Mouse (Mus musculus) forebrain, embryonic 11.5 days (tissue): ENCODE results near the gene Camk2b. TPM values are rescaled to one million over a fixed set of nuclear protein-coding genes. Genes with fewer than 3 reads are reported as not detected.

ENCODE experiments used
- ATAC-seq: fragments of 200-750 bp; cut with Nextera tagmentation; replicated peaks from 2 replicates; pipeline ENCODE4 v1.8.0; 2017; ENCODE audit warnings: moderate TSS enrichment; ENCODE audit not compliant: low FRiP score
- DNase-seq: peaks from one replicate; pipeline ENCODE4 v3.0.0-alpha.2; 2017; ENCODE audit warnings: low spot score
- H3K27ac ChIP-seq: fragments of 300-500 bp; sonication (generic); 2 replicates; pipeline ENCODE4 v1.5.1; 2014; ENCODE audit warnings: low read depth, low read length
- H3K27me3 ChIP-seq: fragments of 300-500 bp; sonication (generic); 2 replicates; pipeline ENCODE4 v1.6.1; 2014; ENCODE audit warnings: mild to moderate bottlenecking, low read length, mixed read lengths; ENCODE audit not compliant: control insufficient read depth, insufficient read depth
- H3K36me3 ChIP-seq: fragments of 300-500 bp; sonication (generic); 2 replicates; pipeline ENCODE4 v1.6.1; 2014; ENCODE audit warnings: mild to moderate bottlenecking, low read length, moderate library complexity, mixed read lengths; ENCODE audit not compliant: control insufficient read depth, insufficient read depth
- H3K4me1 ChIP-seq: fragments of 300-500 bp; sonication (generic); replicated peaks from 2 replicates; pipeline ENCODE4 v1.6.1; 2014; ENCODE audit warnings: low read length, mixed read lengths; ENCODE audit not compliant: control insufficient read depth, insufficient read depth
- H3K4me2 ChIP-seq: fragments of 300-500 bp; sonication (generic); 2 replicates; pipeline ENCODE4 v1.6.1; 2014; ENCODE audit warnings: low read depth, mild to moderate bottlenecking, low read length, moderate library complexity, mixed read lengths; ENCODE audit not compliant: severe bottlenecking
- H3K4me3 ChIP-seq: fragments of 300-500 bp; sonication (generic); 2 replicates; pipeline ENCODE4 v1.5.1; 2014; ENCODE audit warnings: low read depth, low read length
- H3K9ac ChIP-seq: fragments of 300-500 bp; sonication (generic); 2 replicates; pipeline ENCODE4 v1.6.1; 2014; ENCODE audit warnings: low read length
- H3K9me3 ChIP-seq: fragments of 300-500 bp; sonication (generic); 2 replicates; pipeline ENCODE4 v1.6.1; 2016; ENCODE audit warnings: low read length, mixed read lengths; ENCODE audit not compliant: control insufficient read depth
- WGBS: fragments of 180-500 bp; shearing (Covaris S2); extraction: QIAGEN DNeasy Blood & Tissue Kit; methylation state at CpG from one replicate; pipeline ENCODE4 v1.1.7; 2014; 5-methylcytosine and 5-hydroxymethylcytosine counted together
- polyA plus RNA-seq: library from polyadenylated mRNA; unstranded; fragments of >200 nt; fragmentation: Nextera tagmentation; extraction: Ambion mirVana; gene quantifications from 2 replicates; pipeline ENCODE4 v1.2.1, GENCODE M21; 2014

Camk2b gene
- polyA plus RNA-seq, 1 experiment from 2014 or later = 1.0 TPM

GRCm38 (mm10) chr11:5954965-5955504 is 111.1 kb downstream of the Camk2b start:
- no peaks in the 10 kb centered on the region for H3K36me3 ChIP-seq
- no peaks in the 10 kb centered on the region for H3K9me3 ChIP-seq
- WGBS = 8% methylated on average over 7 of the region's 7 CpGs
- peak overlapping the region; percentile 80 for H3K4me2 ChIP-seq
- H3K4me3 ChIP-seq = peak overlapping the region; percentile 94
- peak overlapping the region; percentile 76 for H3K27ac ChIP-seq
- H3K27me3 ChIP-seq = no peaks in the 10 kb centered on the region
- peak overlapping the region; percentile 93 for H3K9ac ChIP-seq
- peak; percentile 70 for ATAC-seq
- DNase-seq = peak; percentile 71
- H3K4me1 ChIP-seq = peaks cover 9% of the 10 kb centered on the region; the same call in 1 of the 2 replicates

GRCm38 (mm10) chr11:5954435-5954834 is 111.7 kb downstream of the Camk2b start:
- Histone ChIP-seq H3K9me3 (no peaks in the 10 kb centered on the region), H3K36me3 (no peaks in the 10 kb centered on the region), H3K27me3 (no peaks in the 10 kb centered on the region), H3K9ac (no peak overlapping the region), H3K4me3 (no peak overlapping the region), H3K4me2 (no peak overlapping the region), H3K27ac (no peak overlapping the region), H3K4me1 (peaks cover 15% of the 10 kb centered on the region; the same call in 1 of the 2 replicates)
- DNase-seq (no peak), ATAC-seq (no peak)
- WGBS = 81% methylated on average over 5 of the region's 5 CpGs

GRCm38 (mm10) chr11:5953130-5953765 is 112.9 kb downstream of the Camk2b start:
- no peaks in the 10 kb centered on the region for H3K36me3 ChIP-seq
- no peak overlapping the region for H3K9ac ChIP-seq
- H3K27ac ChIP-seq = no peak overlapping the region
- H3K4me1 ChIP-seq = peaks cover 16% of the 10 kb centered on the region; the same call in 1 of the 2 replicates
- no peaks in the 10 kb centered on the region for H3K27me3 ChIP-seq
- no peak overlapping the region for H3K4me2 ChIP-seq
- peak; percentile 56 for DNase-seq
- H3K4me3 ChIP-seq = no peak overlapping the region
- WGBS = 36% methylated on average over 8 of the region's 8 CpGs
- no peak for ATAC-seq
- H3K9me3 ChIP-seq = no peaks in the 10 kb centered on the region

GRCm38 (mm10) chr11:5952501-5952900 is 113.7 kb downstream of the Camk2b start:
- 95% methylated on average over 5 of the region's 5 CpGs for WGBS
- Histone ChIP-seq H3K27me3 (no peaks in the 10 kb centered on the region), H3K27ac (no peak overlapping the region), H3K36me3 (no peaks in the 10 kb centered on the region), H3K4me2 (no peak overlapping the region), H3K9me3 (no peaks in the 10 kb centered on the region), H3K4me3 (no peak overlapping the region), H3K9ac (no peak overlapping the region), H3K4me1 (peaks cover 16% of the 10 kb centered on the region; the same call in 1 of the 2 replicates)
- peak; percentile 42 for DNase-seq
- no peak for ATAC-seq

GRCm38 (mm10) chr11:5949586-5950352 is 116.4 kb downstream of the Camk2b start, which contains the start of gene Gck:
Gene Gck (minus strand): TSS chr11:5950081.
- DNase-seq (peak; percentile 57), ATAC-seq (0 out of 2 replicates have a peak, but pooled peaks have one; percentile 42)
- Histone ChIP-seq H3K4me2 (no peak within 1 kb of the TSS), H3K4me3 (no peak within 1 kb of the TSS), H3K9me3 (no peaks in the 10 kb centered on the region), H3K27ac (no peak within 1 kb of the TSS), H3K4me1 (peaks cover 9% of the 10 kb centered on the region; the same call in 1 of the 2 replicates), H3K27me3 (no peaks in the 10 kb centered on the region), H3K36me3 (no peaks in the 10 kb centered on the region), H3K9ac (peak within 1 kb of the TSS; percentile 8; the same call in 1 of the 2 replicates)
- 55% methylated on average over 8 of the region's 8 CpGs for WGBS

- WGBS = 60% methylated on average over 10 of the region's 10 CpGs
- Histone ChIP-seq H3K27ac (no peak overlapping the region), H3K9ac (no peak overlapping the region; the same call in 1 of the 2 replicates), H3K27me3 (no peaks in the 10 kb centered on the region), H3K4me1 (peaks cover 9% of the 10 kb centered on the region; the same call in 1 of the 2 replicates), H3K9me3 (no peaks in the 10 kb centered on the region), H3K4me3 (no peak overlapping the region), H3K36me3 (no peaks in the 10 kb centered on the region), H3K4me2 (no peak overlapping the region)
- no peak for ATAC-seq
- peak; percentile 48 for DNase-seq
Observed at GRCm38 (mm10) chr11:5948546-5949250, 117.5 kb downstream of the Camk2b start.

GRCm38 (mm10) chr11:5947796-5948195 is 118.4 kb downstream of the Camk2b start:
- Histone ChIP-seq H3K4me2 (no peak overlapping the region), H3K27ac (no peak overlapping the region), H3K27me3 (no peaks in the 10 kb centered on the region), H3K4me3 (no peak overlapping the region), H3K4me1 (peaks cover 9% of the 10 kb centered on the region; the same call in 1 of the 2 replicates), H3K9me3 (no peaks in the 10 kb centered on the region), H3K36me3 (no peaks in the 10 kb centered on the region), H3K9ac (no peak overlapping the region)
- ATAC-seq (no peak), DNase-seq (peak; percentile 43)
- WGBS = 72% methylated on average over 4 of the region's 4 CpGs

- H3K4me1 ChIP-seq = peaks cover 8% of the 10 kb centered on the region; the same call in 1 of the 2 replicates
- no peak overlapping the region for H3K4me3 ChIP-seq
- ATAC-seq = no peak
- no peak overlapping the region for H3K9ac ChIP-seq
- H3K27ac ChIP-seq = no peak overlapping the region
- H3K9me3 ChIP-seq = no peaks in the 10 kb centered on the region
- DNase-seq = no peak
- 98% methylated on average over 2 of the region's 2 CpGs for WGBS
- no peaks in the 10 kb centered on the region for H3K27me3 ChIP-seq
- H3K4me2 ChIP-seq = no peak overlapping the region
- H3K36me3 ChIP-seq = no peaks in the 10 kb centered on the region
Observed at GRCm38 (mm10) chr11:5945096-5945495, 121.1 kb downstream of the Camk2b start.
